Mouse (Mus musculus): Measurements from ENCODE around the gene Hp. TPM values are rescaled to one million over a fixed set of nuclear protein-coding genes. Genes with fewer than 3 reads are reported as not detected.

The Hp gene
- 4.1 TPM in 1 of 2 replicates, not detected in the other for total RNA-seq (2014; rRNA removed)
- polyA plus RNA-seq (2015; fragmentation: Nextera tagmentation; extraction: Ambion mirVana): 0.26 and 0.41 TPM in 2 replicates

- Histone ChIP-seq H3K36me3 (ENCODE audit: insufficient read depth, low read length) (no peaks in the 10 kb centered on the region), H3K4me3 (ENCODE audit: low read length) (no peak within 1 kb of the TSS), H3K4me2 (ENCODE audit: low read depth, low read length) (no peak within 1 kb of the TSS), H3K27ac (no peak within 1 kb of the TSS), H3K27me3 (ENCODE audit: insufficient read depth, low read length) (no peaks in the 10 kb centered on the region), H3K4me1 (ENCODE audit: insufficient read depth, low read length) (no peaks in the 10 kb centered on the region), H3K9ac (replicated peaks; ENCODE audit: low read length) (no peak within 1 kb of the TSS), H3K9me3 (ENCODE audit: low read length) (no peaks in the 10 kb centered on the region)
- ATAC-seq (no peak), DNase-seq (ENCODE audit: low spot score) (no peak)
- 80% methylated on average over 8 of the region's 8 CpGs for WGBS
- no peak for TF ChIP-seq CTCF (IDR thresholded peaks at IDR 0.05; ENCODE audit: low read depth)
These were observed at the start of gene Hp for GRCm38 (mm10) chr8:109578900-109579301. Hp (minus strand) TSS chr8:109579172.

- Histone ChIP-seq H3K9ac (replicated peaks; ENCODE audit: low read length) (no peak overlapping the region), H3K36me3 (ENCODE audit: insufficient read depth, low read length) (no peaks in the 10 kb centered on the region), H3K9me3 (ENCODE audit: low read length) (no peaks in the 10 kb centered on the region), H3K27ac (no peak overlapping the region), H3K4me2 (ENCODE audit: low read depth, low read length) (no peak overlapping the region), H3K4me3 (ENCODE audit: low read length) (no peak overlapping the region), H3K4me1 (ENCODE audit: insufficient read depth, low read length) (no peaks in the 10 kb centered on the region), H3K27me3 (ENCODE audit: insufficient read depth, low read length) (no peaks in the 10 kb centered on the region)
- no peak for TF ChIP-seq CTCF (IDR thresholded peaks at IDR 0.05; ENCODE audit: low read depth)
- ATAC-seq: no peak
- DNase-seq (ENCODE audit: low spot score): no peak
- WGBS: 71% methylated on average over 6 of the region's 6 CpGs
These were observed 49.7 kb upstream of the Hp start for GRCm38 (mm10) chr8:109628638-109629037.

GRCm38 (mm10) chr8:109615569-109615968, 36.6 kb upstream of the Hp start:
- no peak overlapping the region for H3K9ac ChIP-seq (replicated peaks; ENCODE audit: low read length)
- no peak overlapping the region for H3K27ac ChIP-seq
- ATAC-seq: no peak
- no peaks in the 10 kb centered on the region for H3K36me3 ChIP-seq (ENCODE audit: insufficient read depth, low read length)
- TF ChIP-seq CTCF (IDR thresholded peaks at IDR 0.05; ENCODE audit: low read depth): no peak
- no peaks in the 10 kb centered on the region for H3K4me1 ChIP-seq (ENCODE audit: insufficient read depth, low read length)
- no peaks in the 10 kb centered on the region for H3K27me3 ChIP-seq (ENCODE audit: insufficient read depth, low read length)
- no peak for DNase-seq (ENCODE audit: low spot score)
- H3K4me2 ChIP-seq (ENCODE audit: low read depth, low read length): no peak overlapping the region
- H3K9me3 ChIP-seq (ENCODE audit: low read length): no peaks in the 10 kb centered on the region
- H3K4me3 ChIP-seq (ENCODE audit: low read length): no peak overlapping the region
- 86% methylated on average over 3 of the region's 3 CpGs for WGBS

GRCm38 (mm10) chr8:109614243-109615210, 35.6 kb upstream of the Hp start, which contains the start of gene Pkd1l3:
Pkd1l3 (plus strand) TSS chr8:109614517.
- Histone ChIP-seq H3K4me3 (ENCODE audit: low read length) (no peak within 1 kb of the TSS), H3K4me2 (ENCODE audit: low read depth, low read length) (peak within 1 kb of the TSS; percentile 0; the same call in 1 of the 2 replicates), H3K9ac (replicated peaks; ENCODE audit: low read length) (no peak within 1 kb of the TSS), H3K36me3 (ENCODE audit: insufficient read depth, low read length) (no peaks in the 10 kb centered on the region), H3K27me3 (ENCODE audit: insufficient read depth, low read length) (no peaks in the 10 kb centered on the region), H3K27ac (no peak within 1 kb of the TSS), H3K9me3 (ENCODE audit: low read length) (no peaks in the 10 kb centered on the region), H3K4me1 (ENCODE audit: insufficient read depth, low read length) (no peaks in the 10 kb centered on the region)
- ATAC-seq (no peak), DNase-seq (ENCODE audit: low spot score) (no peak)
- 57% methylated on average over 27 of the region's 27 CpGs for WGBS
- peak; percentile 14; the same call in 1 of the 2 replicates for TF ChIP-seq CTCF (IDR thresholded peaks at IDR 0.05; ENCODE audit: low read depth)

- Histone ChIP-seq H3K27me3 (ENCODE audit: insufficient read depth, low read length) (no peaks in the 10 kb centered on the region), H3K36me3 (ENCODE audit: insufficient read depth, low read length) (peaks cover under 1% of the 10 kb centered on the region; the same call in 1 of the 2 replicates), H3K4me2 (ENCODE audit: low read depth, low read length) (peak overlapping the region; percentile 96), H3K9ac (replicated peaks; ENCODE audit: low read length) (peak overlapping the region; percentile 71; the same call in 1 of the 2 replicates), H3K27ac (peak overlapping the region; percentile 98), H3K4me3 (ENCODE audit: low read length) (peak overlapping the region; percentile 63), H3K4me1 (ENCODE audit: insufficient read depth, low read length) (peaks cover 10% of the 10 kb centered on the region; the same call in 1 of the 2 replicates), H3K9me3 (ENCODE audit: low read length) (no peaks in the 10 kb centered on the region)
- ATAC-seq (no peak), DNase-seq (ENCODE audit: low spot score) (no peak)
- 19% methylated on average over 5 of the region's 5 CpGs for WGBS
- no peak for TF ChIP-seq CTCF (IDR thresholded peaks at IDR 0.05; ENCODE audit: low read depth)
These were observed 30.2 kb upstream of the Hp start for GRCm38 (mm10) chr8:109609153-109609502.

GRCm38 (mm10) chr8:109608271-109609152, 29.5 kb upstream of the Hp start, which contains the start of gene Dhodh:
Dhodh (minus strand) TSS chr8:109608673.
- Histone ChIP-seq H3K27me3 (ENCODE audit: insufficient read depth, low read length) (no peaks in the 10 kb centered on the region), H3K36me3 (ENCODE audit: insufficient read depth, low read length) (peaks cover 6% of the 10 kb centered on the region), H3K4me3 (ENCODE audit: low read length) (peak within 1 kb of the TSS; percentile 63), H3K9ac (replicated peaks; ENCODE audit: low read length) (peak within 1 kb of the TSS; percentile 71), H3K4me1 (ENCODE audit: insufficient read depth, low read length) (peaks cover 10% of the 10 kb centered on the region; the same call in 1 of the 2 replicates), H3K4me2 (ENCODE audit: low read depth, low read length) (peak within 1 kb of the TSS; percentile 96), H3K27ac (peak within 1 kb of the TSS; percentile 98), H3K9me3 (ENCODE audit: low read length) (no peaks in the 10 kb centered on the region)
- ATAC-seq (peak; percentile 99), DNase-seq (ENCODE audit: low spot score) (peak; percentile 99)
- WGBS: under 1% methylated on average over 42 of the region's 42 CpGs
- TF ChIP-seq CTCF (IDR thresholded peaks at IDR 0.05; ENCODE audit: low read depth): peak; percentile 63

Measured in hindbrain, postnatal 0 days (tissue).